Mouse (Mus musculus) liver, embryonic 14.5 days (tissue): ENCODE measurements around the gene Alkbh3.

Source experiments
- CTCF ChIP-seq: IDR thresholded peaks from 2 replicates; pipeline ENCODE4 v1.5.1; 2016; ENCODE audit warnings: antibody characterized with exemption, low read depth, control low read depth
- EP300 ChIP-seq: IDR thresholded peaks from 2 replicates; pipeline ENCODE4 v1.6.1; 2016; ENCODE audit warnings: antibody characterized with exemption, low read depth

GRCm38 (mm10) chr2:93955886-93956285 is 54.7 kb downstream of the Alkbh3 start:
- TF ChIP-seq CTCF (no peak), EP300 (no peak)
